Mouse (Mus musculus) megakaryocyte-erythroid progenitor cell, adult 5-6 weeks (primary cell): ENCODE data around the gene Taf3. TPM values are rescaled to one million over a fixed set of nuclear protein-coding genes. Genes with fewer than 3 reads are reported as not detected.

ENCODE experiments used
- ATAC-seq: replicated peaks from 2 replicates; pipeline ENCODE4 v1.8.0; 2016; ENCODE audit warnings: mild to moderate bottlenecking, inconsistent platforms; ENCODE audit not compliant: severe bottlenecking, poor library complexity, low FRiP score, low TSS enrichment
- total RNA-seq, 2 experiments: library from RNA; stranded (forward) in 1 of 2; stranded (reverse) in 1 of 2; fragments of 200-1000, 215-1000 nt in 1 of 2; fragments of >200 nt in 1 of 2; fragmentation: Nextera tagmentation in 1 of 2; gene quantifications; 2 replicates each; pipeline ENCODE4 v1.2.3; 2014 to 2017

Taf3 gene
- total RNA-seq, 2 experiments from 2014 or later, result 10.1 to 19.1 TPM

DNA sequence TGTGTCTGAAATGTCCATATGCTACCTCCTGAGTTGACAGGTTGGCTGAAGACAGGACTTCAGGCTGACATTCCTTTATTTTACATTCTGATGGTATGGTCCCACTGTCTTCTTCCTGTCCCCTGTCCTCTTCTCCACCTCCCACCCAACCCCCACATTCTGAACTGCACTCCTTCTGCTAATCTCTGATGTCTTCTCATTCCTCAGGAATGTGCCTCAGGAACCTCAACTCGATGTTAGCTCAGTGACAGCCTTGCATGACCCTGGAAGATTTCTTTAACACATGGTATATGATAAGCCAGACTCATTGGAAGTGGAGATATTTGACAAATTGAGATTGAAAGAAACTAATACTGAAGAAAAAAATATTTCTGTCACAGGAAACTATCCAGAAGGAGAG is 81.8 kb downstream of the Taf3 start:
- no peak for ATAC-seq

DNA sequence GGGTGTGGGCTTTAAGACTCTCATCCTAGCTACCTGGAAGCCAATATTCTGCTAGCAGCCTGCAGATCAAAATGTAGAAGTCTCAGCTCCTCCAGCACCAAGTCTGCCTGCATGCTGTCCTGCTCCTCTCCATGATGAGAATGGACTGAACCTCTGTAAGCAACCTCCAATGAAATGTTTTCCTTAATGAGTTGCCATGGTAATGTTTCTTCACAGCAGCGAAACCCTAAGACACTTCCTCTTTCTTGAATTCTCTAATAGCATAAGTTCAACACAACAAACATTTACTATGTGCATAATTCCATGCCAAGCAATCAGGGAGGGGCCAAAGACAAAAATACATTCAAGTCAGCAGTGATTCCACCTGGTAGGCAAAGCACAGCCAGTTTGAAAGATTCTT is 82.8 kb downstream of the Taf3 start:
- no peak for ATAC-seq

DNA sequence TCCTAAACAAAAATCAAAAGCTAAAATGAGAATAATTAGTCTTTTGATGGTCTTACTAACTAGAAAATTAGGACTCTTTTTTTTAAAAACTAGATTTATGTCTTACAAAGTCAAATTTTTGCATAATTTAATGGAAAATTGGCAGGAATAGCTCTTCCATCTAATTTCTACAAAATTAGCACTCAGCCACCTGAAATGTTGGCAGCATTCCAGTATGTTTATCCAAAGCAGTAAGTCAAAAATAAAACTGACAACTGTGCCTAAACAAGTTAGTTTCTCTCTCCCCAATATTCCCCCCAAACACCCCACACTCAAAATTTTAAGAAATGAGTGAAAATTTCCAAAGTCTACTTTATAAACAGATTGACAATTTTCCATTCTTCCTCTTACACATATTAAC is 85.5 kb downstream of the Taf3 start:
- ATAC-seq, result no peak

DNA sequence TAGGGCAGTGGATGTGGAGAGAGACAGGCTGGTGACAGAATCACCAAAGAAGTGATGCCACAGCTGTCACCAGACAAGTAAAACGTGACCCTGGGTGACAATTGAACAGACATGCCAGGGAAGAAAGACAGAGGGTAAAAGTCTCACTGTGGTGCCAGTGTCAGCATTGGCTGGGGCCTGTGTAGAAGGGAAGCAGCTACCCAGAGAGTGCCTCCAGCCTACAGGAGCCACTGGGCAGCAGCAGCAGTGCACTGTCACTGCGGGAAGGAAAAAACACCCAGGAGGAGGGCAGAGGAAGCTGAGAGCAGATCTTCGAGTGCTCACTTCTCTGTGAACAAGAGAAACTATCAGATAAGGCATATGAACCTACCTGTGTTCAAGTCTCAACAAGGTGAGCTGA is 86.7 kb downstream of the Taf3 start:
- no peak for ATAC-seq

DNA sequence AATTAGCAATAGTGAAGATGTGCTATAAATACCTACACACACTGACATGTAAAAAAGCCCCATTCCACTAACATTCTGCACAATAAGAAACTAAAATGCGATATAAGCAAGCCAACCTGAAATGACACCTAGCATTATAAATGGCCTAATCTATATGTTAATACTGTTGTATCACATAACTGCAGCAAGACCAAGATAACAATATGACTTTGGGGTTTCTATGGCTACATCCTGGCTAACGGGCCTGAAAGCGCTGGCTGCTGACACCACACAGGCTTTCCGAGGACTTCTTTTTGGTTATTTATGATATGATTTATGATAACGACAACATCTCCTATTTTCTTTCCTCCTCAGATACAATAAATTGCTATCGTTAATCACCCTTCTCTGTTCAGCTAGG is 90.4 kb downstream of the Taf3 start:
- ATAC-seq, result peak; percentile 83

DNA sequence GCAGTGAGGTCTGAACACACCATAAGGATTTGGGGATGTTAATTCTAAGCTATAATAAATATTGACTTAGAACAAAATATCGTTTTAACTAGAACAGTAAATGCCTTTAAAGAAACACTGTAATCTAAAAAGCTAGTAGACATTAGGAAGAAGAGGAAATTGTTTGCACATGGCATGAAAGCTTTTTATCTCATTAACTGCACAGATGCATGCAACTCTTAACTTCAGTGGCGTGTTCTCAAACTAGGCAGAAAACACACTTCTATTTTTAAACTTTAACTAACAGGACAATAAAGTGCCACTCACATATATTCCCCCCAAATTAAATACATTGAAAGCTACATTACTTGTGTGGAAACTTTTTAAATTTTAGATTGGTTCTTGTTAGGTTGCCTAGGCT is 91.8 kb downstream of the Taf3 start:
- no peak for ATAC-seq

DNA sequence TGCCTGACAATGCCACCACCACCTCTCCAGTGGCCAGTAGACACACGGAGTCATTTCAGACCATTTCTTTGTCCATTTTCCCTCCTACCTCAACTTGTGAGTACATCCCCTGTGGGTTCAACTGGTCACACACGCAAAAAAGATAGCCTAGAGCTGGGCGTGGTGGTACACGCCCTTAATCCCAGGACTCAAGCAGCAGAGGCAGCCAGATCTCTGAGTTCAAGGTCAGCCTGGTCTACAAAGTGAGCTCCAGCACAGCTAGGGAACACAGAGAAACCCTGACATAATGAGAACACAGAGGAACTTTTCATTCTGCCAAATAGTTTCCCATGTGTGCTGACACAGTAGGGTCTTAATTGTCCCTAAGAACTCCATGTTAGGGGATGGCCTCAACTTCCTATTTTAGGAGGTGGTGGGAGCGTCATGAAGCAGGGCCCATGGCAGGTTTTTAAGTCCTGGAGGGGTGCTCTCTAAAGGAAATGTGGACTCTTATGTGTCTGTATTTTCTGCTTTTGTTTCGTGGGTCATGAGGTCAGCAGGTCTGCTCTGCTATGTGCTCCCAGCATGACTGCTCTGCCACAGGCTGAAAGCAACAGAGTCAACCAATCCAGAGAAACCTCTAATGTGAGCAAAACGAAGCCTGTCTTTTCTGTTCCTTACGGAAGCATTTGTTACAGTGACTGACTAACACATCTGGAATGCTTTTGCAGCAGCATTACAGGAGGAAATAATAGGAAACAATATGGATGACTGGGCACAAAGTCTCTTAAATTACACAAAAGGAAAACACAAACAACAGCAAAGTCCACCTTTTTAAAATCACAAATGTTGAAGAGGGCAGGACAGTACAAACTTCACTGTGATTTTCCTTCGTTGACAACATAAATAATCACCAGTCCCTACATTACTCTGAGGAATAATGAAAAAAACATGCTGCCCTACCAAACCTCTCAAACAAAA is 92.5 kb downstream of the Taf3 start:
- ATAC-seq, result no peak

DNA sequence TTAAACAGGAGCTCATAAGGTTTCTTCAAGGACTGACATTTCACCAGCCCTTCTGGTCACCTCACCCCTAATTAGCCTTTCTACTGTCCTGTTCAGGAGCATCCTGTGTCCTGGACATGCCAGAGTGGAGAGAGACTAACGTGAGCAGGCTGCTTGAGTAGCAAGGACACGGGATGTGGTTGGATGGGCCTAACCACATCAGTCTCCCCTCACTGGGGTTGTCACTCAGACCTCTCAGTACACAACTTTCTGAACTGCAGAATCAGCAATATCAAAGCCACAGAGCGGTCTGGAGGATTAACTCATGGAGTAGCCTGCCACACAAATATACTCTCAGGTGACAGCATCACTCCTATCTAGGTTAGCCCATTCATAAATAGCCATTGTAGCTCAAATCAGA is 101.7 kb downstream of the Taf3 start:
- 0 out of 2 replicates have a peak, but pooled peaks have one; percentile 16 for ATAC-seq

DNA sequence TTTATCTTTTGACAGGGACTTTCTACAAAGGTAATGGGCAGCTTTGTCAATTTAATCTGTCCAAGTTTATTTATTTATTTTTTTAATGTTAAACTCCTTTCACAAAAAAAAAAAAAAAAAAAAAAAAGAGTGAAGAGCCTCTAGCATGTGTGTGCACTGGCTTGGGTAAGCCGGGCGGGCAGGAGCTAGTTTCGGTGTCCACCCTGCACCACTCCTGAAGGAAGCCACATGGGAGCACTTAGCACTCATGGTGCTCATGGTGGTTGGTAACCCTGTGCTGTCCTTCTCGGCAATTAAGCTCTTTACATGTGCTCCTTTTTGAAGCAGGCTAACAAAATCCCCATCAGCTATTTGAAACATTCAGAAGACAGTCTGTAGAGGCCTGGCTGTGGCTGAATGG is 102.8 kb downstream of the Taf3 start:
- ATAC-seq, result no peak

DNA sequence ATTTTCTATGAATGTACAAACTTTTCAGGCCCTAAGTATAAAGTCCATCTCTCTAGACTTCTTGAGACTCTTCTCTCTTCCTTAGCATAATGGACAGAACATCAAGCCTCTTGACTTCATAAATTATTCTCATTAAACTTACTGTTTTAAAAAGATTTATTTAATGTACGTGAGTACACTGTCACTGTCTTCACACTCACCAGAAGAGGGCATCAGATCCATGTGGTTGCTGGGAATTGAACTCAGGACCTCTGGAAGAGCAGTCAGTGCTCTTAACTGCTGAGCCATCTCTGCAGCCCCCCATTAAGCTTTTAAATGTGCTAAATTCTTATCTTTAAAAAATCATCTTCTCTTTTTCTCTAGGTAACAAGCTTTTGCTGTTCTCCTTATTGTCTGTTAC is 105.4 kb downstream of the Taf3 start:
- ATAC-seq, result no peak

DNA sequence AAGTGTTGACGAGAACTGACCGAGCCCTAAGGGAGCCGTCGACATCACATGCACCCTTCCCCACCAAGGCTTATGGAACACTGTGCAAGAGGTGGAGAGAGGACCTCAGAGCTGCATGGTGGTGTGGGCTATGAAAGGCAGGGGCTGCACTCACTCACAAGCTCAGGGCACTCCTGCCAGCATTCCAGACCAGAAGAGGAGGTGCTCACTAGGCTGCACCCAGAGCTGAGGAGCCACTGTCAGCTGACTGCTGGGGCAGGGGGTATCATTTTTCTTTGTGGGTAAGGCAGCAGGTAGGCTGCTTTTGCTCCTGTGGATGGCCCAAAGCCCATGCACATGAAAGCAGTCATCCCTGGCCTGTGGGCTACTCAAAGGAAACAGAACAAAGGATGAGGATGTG is 109.1 kb downstream of the Taf3 start:
- ATAC-seq, result no peak

DNA sequence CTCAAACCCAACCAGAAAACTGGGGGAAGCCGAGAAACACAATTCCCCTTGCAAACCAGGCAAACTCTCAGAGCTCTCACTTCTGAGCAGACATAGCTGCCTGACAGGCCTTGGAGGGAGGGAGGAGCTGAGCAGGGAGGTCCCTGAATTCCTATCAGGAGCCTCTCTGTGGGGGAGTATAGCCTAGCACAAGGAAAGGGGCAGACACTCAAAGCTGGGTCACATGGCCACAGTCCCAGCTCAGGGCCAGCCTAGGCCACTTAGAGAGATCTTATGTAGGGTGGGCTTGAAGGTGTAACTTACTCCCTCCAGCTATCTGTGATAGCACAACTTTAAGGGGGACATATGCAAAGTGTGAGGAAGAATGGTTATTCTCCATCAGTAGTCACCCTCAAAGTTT is 112.4 kb downstream of the Taf3 start:
- ATAC-seq, result no peak

DNA sequence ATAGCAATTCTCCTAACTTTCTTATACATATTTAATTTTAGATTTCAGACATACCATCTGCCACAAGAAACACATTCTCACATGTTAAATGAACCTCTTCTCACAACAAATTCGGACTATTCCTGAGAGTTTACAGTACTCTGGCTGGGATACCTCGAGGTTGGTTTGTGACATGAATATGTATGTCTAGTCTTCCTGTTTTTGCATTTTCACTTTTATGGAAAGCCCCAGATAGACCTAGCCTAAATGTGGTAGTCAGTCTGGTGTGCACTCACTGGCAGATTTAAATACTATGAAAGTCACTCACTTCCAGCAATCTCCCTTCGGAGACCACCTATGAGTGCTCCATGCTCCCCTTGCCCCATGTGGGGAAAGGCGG is 121.5 kb downstream of the Taf3 start:
- no peak for ATAC-seq

DNA sequence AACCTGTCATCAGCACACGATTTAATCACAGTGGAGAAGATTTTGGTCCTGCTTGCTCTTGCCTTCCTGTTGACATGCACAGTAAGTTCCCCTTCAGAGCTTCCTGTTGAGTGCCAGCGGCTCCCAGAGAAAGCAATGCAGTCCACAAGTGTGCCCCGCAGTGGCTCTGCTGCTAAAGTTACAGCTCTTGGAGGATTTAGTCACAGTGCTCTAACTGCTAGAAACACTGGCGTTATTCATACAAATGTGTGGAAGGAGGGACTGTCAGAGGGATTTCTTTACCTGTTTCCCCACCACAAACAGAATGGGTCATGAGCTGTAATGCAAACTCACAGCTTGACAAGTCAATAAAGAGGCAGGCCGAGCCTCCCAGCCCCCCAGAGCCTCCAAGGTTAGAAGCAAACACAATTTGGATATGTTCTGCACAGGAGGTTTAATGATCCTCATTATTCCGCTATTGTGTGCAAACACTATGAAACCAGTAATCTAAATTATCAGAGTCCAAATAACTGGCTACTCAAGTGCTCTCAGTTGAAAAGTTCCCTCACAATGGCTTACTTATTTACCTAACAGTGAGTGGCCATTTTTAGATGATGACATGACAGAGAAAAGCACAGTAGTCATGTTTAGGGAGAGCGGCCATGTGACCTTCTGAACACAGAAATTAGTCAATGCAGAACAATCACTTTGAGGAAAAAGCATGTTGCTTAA is 122.0 kb downstream of the Taf3 start:
- ATAC-seq, result no peak

DNA sequence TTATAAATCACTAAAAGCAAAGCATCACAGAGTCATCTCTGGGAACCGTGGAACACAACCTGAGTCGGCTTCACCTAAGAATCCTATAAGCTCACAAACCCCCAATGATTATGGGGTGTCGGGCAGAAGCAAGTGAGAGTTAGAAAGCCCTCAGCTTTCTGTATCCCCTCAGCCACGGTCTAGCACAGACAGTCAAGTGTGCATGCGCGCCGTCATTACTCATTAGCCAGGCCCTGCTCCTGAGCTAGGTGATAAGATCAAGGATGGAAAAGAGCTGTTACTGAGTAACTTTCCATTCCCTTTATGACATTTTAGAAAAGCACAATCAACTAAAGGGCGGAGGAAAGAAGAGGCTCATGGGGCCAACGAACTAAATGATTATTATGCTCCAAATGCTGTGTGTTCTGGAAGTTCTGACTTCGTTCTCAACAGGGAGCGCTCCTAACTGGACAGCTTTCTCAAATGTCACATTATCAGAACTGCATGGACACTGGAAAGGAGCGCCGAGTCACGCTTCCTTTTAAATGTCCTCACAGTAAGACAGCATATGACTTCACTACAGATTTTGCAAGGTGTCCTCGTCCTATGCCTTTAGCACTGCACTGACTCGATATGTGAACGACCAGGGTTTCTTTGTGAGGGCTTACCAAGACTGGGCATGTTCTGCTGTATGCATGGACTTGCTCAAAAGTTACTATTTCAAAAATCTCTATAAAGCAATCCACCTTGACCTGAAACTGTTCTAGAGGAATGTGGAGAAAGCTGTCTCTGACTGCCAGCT is 129.5 kb downstream of the Taf3 start:
- ATAC-seq, result no peak

DNA sequence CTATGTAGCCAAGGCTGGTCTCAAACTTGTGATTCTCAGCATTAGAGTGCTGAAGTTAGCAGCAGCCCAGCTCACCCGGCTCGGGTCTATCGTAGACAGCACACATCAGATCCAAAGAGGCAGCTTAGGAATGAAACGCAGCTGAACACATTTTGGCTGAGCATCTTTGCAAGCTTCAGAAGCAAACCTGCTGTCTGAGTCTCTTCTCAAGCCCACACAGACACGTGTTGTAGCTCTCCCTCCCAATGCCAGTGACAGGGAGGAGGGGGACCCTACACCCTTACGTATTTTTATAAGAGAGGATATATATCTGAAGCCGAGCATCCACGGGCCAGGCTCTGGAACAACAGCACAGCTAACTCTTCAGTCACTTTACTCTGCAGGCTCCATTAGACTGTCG is 130.8 kb downstream of the Taf3 start:
- no peak for ATAC-seq

DNA sequence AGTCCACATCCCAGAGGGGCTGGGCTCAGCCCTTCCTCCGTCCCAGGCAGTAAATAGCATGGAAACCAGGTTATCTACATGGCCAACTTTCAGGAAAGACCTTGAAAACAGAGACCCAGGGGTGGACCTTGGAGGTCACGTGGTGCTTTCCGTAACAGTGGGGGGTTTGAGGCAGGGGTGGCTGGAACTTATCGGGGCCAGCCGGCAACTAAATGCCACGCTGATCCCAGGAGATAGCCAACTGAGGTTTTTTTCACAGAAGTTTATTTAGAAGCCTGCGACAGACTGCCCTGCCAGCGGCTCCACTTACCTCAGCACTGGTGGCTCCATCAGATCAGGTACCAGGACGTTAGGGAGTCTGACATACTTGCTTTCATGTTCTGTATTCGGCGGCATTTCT is 142.4 kb downstream of the Taf3 start:
- ATAC-seq, result peak; percentile 70

DNA sequence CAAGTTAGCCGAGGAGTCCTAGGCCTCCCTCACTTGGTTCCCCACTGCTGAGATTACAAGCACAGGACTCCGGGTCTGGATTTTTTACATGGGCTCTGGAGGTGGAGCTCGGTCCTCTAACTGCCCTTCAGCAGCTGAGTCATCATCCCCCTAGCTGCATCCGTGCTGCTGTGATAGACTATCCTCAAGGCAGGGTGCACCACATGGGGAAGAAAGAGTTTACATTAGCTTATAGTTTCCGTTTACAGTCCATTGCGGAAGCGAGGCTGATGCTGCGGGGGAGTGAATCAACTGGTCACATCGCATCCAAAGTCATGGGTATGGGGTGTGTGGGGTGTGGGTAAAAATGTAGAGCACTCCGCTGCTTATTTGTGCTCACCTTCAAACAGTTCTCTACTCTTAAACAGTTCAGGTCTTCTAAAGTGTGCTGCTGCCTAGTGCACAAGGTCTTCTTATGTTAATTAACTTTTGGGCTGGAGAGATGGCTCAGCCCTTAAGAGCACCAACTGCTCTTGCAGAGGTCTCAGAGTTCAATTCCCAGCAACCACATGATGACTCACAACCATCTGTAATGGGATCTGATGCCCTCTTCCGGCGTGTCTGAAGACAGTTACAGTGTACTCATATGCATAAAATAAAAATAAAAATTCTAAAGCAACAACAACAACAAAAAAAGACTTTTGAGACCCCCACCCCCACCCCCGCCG is 144.4 kb downstream of the Taf3 start:
- no peak for ATAC-seq

DNA sequence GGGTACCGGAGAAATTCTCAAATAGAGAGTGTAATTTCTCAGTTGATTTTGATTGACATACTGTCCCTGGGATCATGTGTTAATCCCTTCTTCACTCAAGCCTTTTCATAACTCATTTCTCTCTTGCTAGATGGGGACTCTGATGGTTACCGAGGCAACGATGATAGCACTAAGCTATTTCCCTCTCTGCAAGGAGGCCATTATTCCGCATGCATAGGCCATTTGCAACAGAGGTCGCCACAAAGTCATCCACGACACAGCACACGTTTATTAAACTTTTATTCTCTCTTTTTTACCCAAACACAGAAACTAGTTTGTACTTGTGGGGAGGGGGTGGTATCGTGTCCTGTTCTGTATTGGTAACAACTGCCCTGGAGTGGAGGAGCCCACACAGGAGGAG is 150.6 kb downstream of the Taf3 start:
- no peak for ATAC-seq
